Mouse (Mus musculus) kidney, postnatal 0 days (tissue): Measurements from ENCODE around the gene M1ap. TPM values are rescaled to one million over a fixed set of nuclear protein-coding genes. Genes with fewer than 3 reads are reported as not detected.

ENCODE experiments used
- ATAC-seq: fragments of 200-750 bp; cut with Nextera tagmentation; replicated peaks from 2 replicates; pipeline ENCODE4 v1.8.0; 2017; ENCODE audit warnings: low read depth, moderate number of reproducible peaks, moderate TSS enrichment, moderate library complexity; ENCODE audit not compliant: low FRiP score
- DNase-seq: peaks from one replicate; pipeline ENCODE4 v3.0.0-alpha.2; 2016; ENCODE audit warnings: low spot score
- H3K27ac ChIP-seq: fragments of 300-500 bp; sonication (generic); 2 replicates; pipeline ENCODE4 v1.5.1; 2014; ENCODE audit warnings: mild to moderate bottlenecking
- H3K27me3 ChIP-seq: fragments of 300-500 bp; sonication (generic); 2 replicates; pipeline ENCODE4 v1.6.1; 2014; ENCODE audit warnings: low read length, mixed read lengths; ENCODE audit not compliant: insufficient read depth
- H3K36me3 ChIP-seq: fragments of 300-500 bp; sonication (generic); 2 replicates; pipeline ENCODE4 v1.6.1; 2014; ENCODE audit warnings: low read length, mixed read lengths; ENCODE audit not compliant: insufficient read depth
- H3K4me1 ChIP-seq: fragments of 300-500 bp; sonication (generic); replicated peaks from 2 replicates; pipeline ENCODE4 v1.6.1; 2014; ENCODE audit warnings: antibody characterized with exemption, low read length, mixed read lengths; ENCODE audit not compliant: insufficient read depth
- H3K4me2 ChIP-seq: fragments of 300-500 bp; sonication (generic); 2 replicates; pipeline ENCODE4 v1.6.1; 2014; ENCODE audit warnings: mild to moderate bottlenecking, low read length, moderate library complexity, mixed read lengths
- H3K4me3 ChIP-seq: fragments of 300-500 bp; sonication (generic); replicated peaks from 2 replicates; pipeline ENCODE4 v1.5.1; 2014; ENCODE audit warnings: low read depth, low read length
- H3K9ac ChIP-seq: fragments of 300-500 bp; sonication (generic); 2 replicates; pipeline ENCODE4 v1.6.1; 2014; ENCODE audit warnings: low read depth, low read length
- H3K9me3 ChIP-seq: fragments of 300-500 bp; sonication (generic); replicated peaks from 2 replicates; pipeline ENCODE4 v1.6.1; 2016; ENCODE audit warnings: low read length, inconsistent platforms, mixed read lengths
- CTCF ChIP-seq: IDR thresholded peaks from 2 replicates; pipeline ENCODE4 v1.5.1; 2016; ENCODE audit warnings: antibody characterized with exemption, low read depth, mild to moderate bottlenecking, moderate library complexity
- WGBS: fragments of 180-500 bp; shearing (Covaris S2); extraction: QIAGEN DNeasy Blood & Tissue Kit; methylation state at CpG from one replicate; pipeline ENCODE4 v1.1.7; 2014; 5-methylcytosine and 5-hydroxymethylcytosine counted together
- polyA plus RNA-seq: library from polyadenylated mRNA; unstranded; fragments of >200 nt; fragmentation: Nextera tagmentation; extraction: Ambion mirVana; gene quantifications from 2 replicates; pipeline ENCODE4 v1.2.1, GENCODE M21; 2015

The M1ap gene
- polyA plus RNA-seq, 1 experiment from 2014 or later = 0.32 TPM

- WGBS = 39% methylated on average over 14 of the region's 14 CpGs
- Histone ChIP-seq H3K27me3 (no peaks in the 10 kb centered on the region), H3K9me3 (no peaks in the 10 kb centered on the region), H3K4me1 (no peaks in the 10 kb centered on the region), H3K4me3 (no peak overlapping the region), H3K36me3 (no peaks in the 10 kb centered on the region), H3K4me2 (no peak overlapping the region; the same call in 1 of the 2 replicates), H3K9ac (no peak overlapping the region), H3K27ac (no peak overlapping the region)
- ATAC-seq (peak; percentile 72; the same call in 1 of the 2 replicates), DNase-seq (peak; percentile 63)
- peak; percentile 74 for TF ChIP-seq CTCF
Observed at GRCm38 (mm10) chr6:82909136-82909855, 37.4 kb upstream of the M1ap start.

- ATAC-seq = no peak
- DNase-seq = no peak
- Histone ChIP-seq H3K27me3 (no peaks in the 10 kb centered on the region), H3K9ac (no peak overlapping the region), H3K36me3 (no peaks in the 10 kb centered on the region), H3K4me1 (no peaks in the 10 kb centered on the region), H3K9me3 (no peaks in the 10 kb centered on the region), H3K4me3 (no peak overlapping the region), H3K27ac (no peak overlapping the region), H3K4me2 (no peak overlapping the region)
- no peak for TF ChIP-seq CTCF
- 92% methylated on average over 5 of the region's 5 CpGs for WGBS
Observed at GRCm38 (mm10) chr6:82911303-82911702, 35.4 kb upstream of the M1ap start.

GRCm38 (mm10) chr6:82913336-82914247 is 33.1 kb upstream of the M1ap start:
- WGBS = 80% methylated on average over 28 of the region's 28 CpGs
- Histone ChIP-seq H3K27ac (no peak overlapping the region), H3K4me3 (no peak overlapping the region), H3K9ac (no peak overlapping the region), H3K4me1 (no peaks in the 10 kb centered on the region), H3K36me3 (no peaks in the 10 kb centered on the region), H3K4me2 (no peak overlapping the region), H3K27me3 (no peaks in the 10 kb centered on the region), H3K9me3 (no peaks in the 10 kb centered on the region)
- TF ChIP-seq CTCF = no peak
- DNase-seq (no peak), ATAC-seq (no peak)

DNA sequence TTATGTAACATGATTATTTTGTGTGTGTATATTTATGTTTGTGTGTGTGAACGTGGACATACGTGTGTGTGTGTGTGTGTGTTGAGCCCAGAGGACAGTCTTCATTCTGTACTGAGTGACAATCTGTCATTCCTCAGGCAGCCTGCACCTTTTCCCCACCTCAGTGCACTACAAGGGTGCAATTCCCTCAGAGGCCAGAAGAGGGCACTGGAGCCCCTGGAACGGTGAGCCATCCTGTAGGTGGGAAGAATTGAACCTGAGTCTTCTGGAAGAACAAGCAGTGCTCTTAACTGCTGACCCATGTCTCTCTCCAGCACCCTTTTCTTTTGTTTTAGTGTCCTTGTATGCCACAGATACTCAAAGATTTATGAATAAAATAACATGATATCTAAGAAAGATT is 30.8 kb upstream of the M1ap start:
- no peaks in the 10 kb centered on the region for H3K36me3 ChIP-seq
- DNase-seq = peak; percentile 45
- H3K4me2 ChIP-seq = no peak overlapping the region
- 28% methylated on average over 3 of the region's 3 CpGs for WGBS
- no peak overlapping the region for H3K27ac ChIP-seq
- no peaks in the 10 kb centered on the region for H3K27me3 ChIP-seq
- peak; percentile 86 for TF ChIP-seq CTCF
- ATAC-seq = no peak
- H3K9ac ChIP-seq = no peak overlapping the region
- H3K4me3 ChIP-seq = no peak overlapping the region
- H3K9me3 ChIP-seq = no peaks in the 10 kb centered on the region
- no peaks in the 10 kb centered on the region for H3K4me1 ChIP-seq

GRCm38 (mm10) chr6:82916459-82916858 is 30.2 kb upstream of the M1ap start:
- 84% methylated on average over 4 of the region's 4 CpGs for WGBS
- ATAC-seq = no peak
- H3K27ac ChIP-seq = no peak overlapping the region
- H3K9me3 ChIP-seq = no peaks in the 10 kb centered on the region
- no peak for DNase-seq
- no peak overlapping the region for H3K9ac ChIP-seq
- H3K36me3 ChIP-seq = no peaks in the 10 kb centered on the region
- H3K4me3 ChIP-seq = no peak overlapping the region
- no peaks in the 10 kb centered on the region for H3K27me3 ChIP-seq
- no peak overlapping the region for H3K4me2 ChIP-seq
- TF ChIP-seq CTCF = no peak
- H3K4me1 ChIP-seq = no peaks in the 10 kb centered on the region

GRCm38 (mm10) chr6:82917076-82917777 is 29.5 kb upstream of the M1ap start:
- no peak overlapping the region for H3K9ac ChIP-seq
- no peak overlapping the region for H3K4me2 ChIP-seq
- no peaks in the 10 kb centered on the region for H3K36me3 ChIP-seq
- H3K4me3 ChIP-seq = no peak overlapping the region
- no peak for TF ChIP-seq CTCF
- no peak for DNase-seq
- no peaks in the 10 kb centered on the region for H3K27me3 ChIP-seq
- ATAC-seq = no peak
- no peaks in the 10 kb centered on the region for H3K9me3 ChIP-seq
- no peaks in the 10 kb centered on the region for H3K4me1 ChIP-seq
- 73% methylated on average over 26 of the region's 26 CpGs for WGBS
- H3K27ac ChIP-seq = no peak overlapping the region
